Mouse (Mus musculus): ENCODE measurements around the gene Ctla4. TPM values are rescaled to one million over a fixed set of nuclear protein-coding genes. Genes with fewer than 3 reads are reported as not detected.
A peak's percentile ranks its signal among the peaks of the same experiment; 100 is the strongest.

The Ctla4 gene
- polyA plus RNA-seq, 1 experiment from 2014 or later: not detected

DNA sequence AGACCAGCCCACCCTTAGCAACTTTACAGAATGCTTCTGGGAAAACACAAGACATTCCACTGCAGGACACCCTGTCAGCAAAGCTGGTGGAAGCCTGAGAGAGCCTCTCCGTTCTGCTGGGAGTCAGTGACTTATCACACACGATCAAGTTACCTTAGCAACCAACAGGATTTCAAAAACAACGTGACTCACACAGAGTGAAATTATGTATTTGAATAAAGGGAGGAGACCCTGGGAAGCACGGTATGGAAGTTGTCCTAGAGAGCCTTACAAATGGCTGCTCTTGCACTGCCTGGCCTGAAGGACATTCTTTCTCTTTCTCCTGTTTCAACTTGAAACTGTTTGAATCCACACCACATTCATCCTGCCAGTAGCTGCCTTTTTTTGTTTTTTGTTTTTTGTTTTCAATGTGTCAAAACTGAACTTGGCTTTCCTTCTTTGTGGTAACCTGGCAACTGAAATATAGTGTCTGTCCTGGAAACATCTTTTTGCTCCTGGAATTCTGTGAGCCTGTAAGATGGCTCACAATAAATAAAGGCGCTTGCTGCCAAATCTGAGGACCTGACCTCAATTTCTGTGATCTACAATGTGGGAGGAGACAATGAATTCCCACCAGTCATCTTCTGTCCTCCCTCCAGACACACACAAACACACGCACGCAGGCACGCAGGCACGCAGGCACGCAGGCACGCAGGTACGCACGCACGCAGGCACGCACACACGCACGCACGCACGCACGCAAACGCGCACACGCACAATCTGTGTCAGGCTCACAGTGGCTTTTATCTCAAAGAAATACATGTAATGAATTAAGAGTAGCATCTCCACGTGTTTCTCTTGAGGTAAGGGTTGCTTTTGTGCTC, 33.9 kb downstream of the Ctla4 start:
- H3K27me3 ChIP-seq (replicated peaks; ENCODE audit: control insufficient read depth, insufficient read depth, low read length): no peaks in the 10 kb centered on the region
- no peaks in the 10 kb centered on the region for H3K9me3 ChIP-seq (ENCODE audit: control insufficient read depth, low read length)
- H3K36me3 ChIP-seq (ENCODE audit: control insufficient read depth, insufficient read depth, low read length): no peaks in the 10 kb centered on the region
- H3K4me3 ChIP-seq (ENCODE audit: low read depth, low read length): no peak overlapping the region
- 70% methylated on average over 24 of the region's 24 CpGs for WGBS
- no peak overlapping the region for H3K9ac ChIP-seq (ENCODE audit: low read length)
- DNase-seq (ENCODE audit: low spot score) (peak; percentile 51), ATAC-seq (replicated peaks; ENCODE audit: low FRiP score, low TSS enrichment, low read depth) (peak; percentile 23; the same call in 1 of the 2 replicates)
- peak overlapping the region; percentile 19; the same call in 1 of the 2 replicates for H3K27ac ChIP-seq (ENCODE audit: low read depth)
- peaks cover 8% of the 10 kb centered on the region; the same call in 1 of the 2 replicates for H3K4me1 ChIP-seq (replicated peaks; ENCODE audit: control insufficient read depth, insufficient read depth, low read length)
- H3K4me2 ChIP-seq (ENCODE audit: low read length): no peak overlapping the region

DNA sequence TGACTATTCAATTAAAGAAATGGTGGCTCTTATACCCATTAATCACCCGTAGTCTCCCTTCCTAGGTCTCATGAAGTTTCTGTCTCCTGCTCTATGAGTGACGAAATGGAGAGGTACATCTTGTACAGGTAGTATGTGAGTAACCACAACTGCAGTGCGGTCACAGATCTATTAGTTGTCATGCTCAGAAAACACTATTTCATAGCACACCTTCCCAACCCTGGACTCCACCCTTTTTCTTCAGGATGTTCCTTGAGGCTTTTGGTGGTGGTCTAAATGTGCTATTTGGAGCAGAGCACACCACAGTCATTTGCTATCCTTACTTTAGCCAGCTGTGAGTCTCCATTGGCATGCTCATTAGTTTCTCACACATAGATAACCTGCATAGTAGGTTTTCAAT, 42.2 kb downstream of the Ctla4 start:
- Histone ChIP-seq H3K4me3 (ENCODE audit: low read depth, low read length) (no peak overlapping the region), H3K27ac (ENCODE audit: low read depth) (no peak overlapping the region), H3K4me1 (replicated peaks; ENCODE audit: control insufficient read depth, insufficient read depth, low read length) (no peaks in the 10 kb centered on the region), H3K27me3 (replicated peaks; ENCODE audit: control insufficient read depth, insufficient read depth, low read length) (no peaks in the 10 kb centered on the region), H3K9me3 (ENCODE audit: control insufficient read depth, low read length) (no peaks in the 10 kb centered on the region), H3K36me3 (ENCODE audit: control insufficient read depth, insufficient read depth, low read length) (no peaks in the 10 kb centered on the region), H3K9ac (ENCODE audit: low read length) (no peak overlapping the region), H3K4me2 (ENCODE audit: low read length) (no peak overlapping the region)
- DNase-seq (ENCODE audit: low spot score) (no peak), ATAC-seq (replicated peaks; ENCODE audit: low FRiP score, low TSS enrichment, low read depth) (no peak)
- WGBS: 92% methylated on average over 3 of the region's 3 CpGs

DNA sequence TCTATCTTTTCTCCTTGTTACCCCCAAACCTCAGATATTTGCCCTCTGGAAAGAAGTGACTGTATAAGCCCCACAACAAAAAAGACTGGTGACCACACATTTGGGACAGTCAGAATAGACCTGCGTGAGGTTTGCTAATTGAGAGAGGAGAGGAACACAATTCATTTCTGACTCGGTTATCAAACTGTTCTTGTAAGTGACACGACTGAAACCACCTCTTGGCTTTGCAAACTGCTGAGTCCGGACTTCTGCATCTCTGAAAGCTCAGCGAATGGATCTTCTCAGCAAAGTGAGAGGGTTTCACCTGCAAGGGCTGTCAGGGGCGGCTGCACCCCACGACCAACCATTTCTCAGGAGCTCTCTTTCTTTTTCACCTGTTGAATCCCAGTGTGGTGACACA, 43.6 kb downstream of the Ctla4 start:
- Histone ChIP-seq H3K4me2 (ENCODE audit: low read length) (no peak overlapping the region), H3K36me3 (ENCODE audit: control insufficient read depth, insufficient read depth, low read length) (no peaks in the 10 kb centered on the region), H3K4me1 (replicated peaks; ENCODE audit: control insufficient read depth, insufficient read depth, low read length) (no peaks in the 10 kb centered on the region), H3K9me3 (ENCODE audit: control insufficient read depth, low read length) (no peaks in the 10 kb centered on the region), H3K4me3 (ENCODE audit: low read depth, low read length) (no peak overlapping the region), H3K27me3 (replicated peaks; ENCODE audit: control insufficient read depth, insufficient read depth, low read length) (no peaks in the 10 kb centered on the region), H3K27ac (ENCODE audit: low read depth) (no peak overlapping the region), H3K9ac (ENCODE audit: low read length) (no peak overlapping the region)
- 84% methylated on average over 7 of the region's 7 CpGs for WGBS
- no peak for ATAC-seq (replicated peaks; ENCODE audit: low FRiP score, low TSS enrichment, low read depth)
- DNase-seq (ENCODE audit: low spot score): no peak

DNA sequence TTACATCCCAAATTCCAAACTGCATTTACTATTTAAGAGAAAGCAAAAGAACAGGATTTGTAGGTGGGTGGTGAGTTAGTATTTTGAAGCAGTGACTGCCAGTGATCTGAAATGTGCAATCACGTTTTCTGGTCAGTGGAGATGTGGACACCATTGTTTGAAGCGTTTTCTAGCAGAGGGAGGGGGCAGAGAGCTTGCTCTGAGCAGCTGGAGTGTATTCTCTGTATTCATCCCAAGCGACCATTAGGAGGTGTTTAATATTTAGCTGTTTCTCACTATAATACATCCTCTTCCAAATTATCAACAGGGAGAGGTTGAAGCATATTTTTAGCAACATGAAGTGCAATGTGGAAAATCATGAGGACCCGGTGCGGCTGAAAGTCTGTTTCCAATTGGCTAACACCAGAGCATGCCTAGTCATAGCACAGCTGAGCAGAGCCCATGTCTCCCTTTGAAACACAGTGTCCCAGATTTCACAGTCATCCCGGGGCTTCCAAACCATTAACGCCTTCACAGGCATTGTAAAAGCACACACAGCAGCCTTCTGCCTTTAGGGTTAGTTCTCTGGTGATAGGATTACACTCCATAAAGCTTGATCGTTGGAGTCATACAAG, 49.3 kb downstream of the Ctla4 start:
- no peak overlapping the region for H3K4me3 ChIP-seq (ENCODE audit: low read depth, low read length)
- no peaks in the 10 kb centered on the region for H3K4me1 ChIP-seq (replicated peaks; ENCODE audit: control insufficient read depth, insufficient read depth, low read length)
- H3K27ac ChIP-seq (ENCODE audit: low read depth): no peak overlapping the region
- no peaks in the 10 kb centered on the region for H3K27me3 ChIP-seq (replicated peaks; ENCODE audit: control insufficient read depth, insufficient read depth, low read length)
- 51% methylated on average over 8 of the region's 8 CpGs for WGBS
- ATAC-seq (replicated peaks; ENCODE audit: low FRiP score, low TSS enrichment, low read depth): no peak
- no peak overlapping the region for H3K9ac ChIP-seq (ENCODE audit: low read length)
- DNase-seq (ENCODE audit: low spot score): no peak
- H3K4me2 ChIP-seq (ENCODE audit: low read length): no peak overlapping the region
- H3K36me3 ChIP-seq (ENCODE audit: control insufficient read depth, insufficient read depth, low read length): no peaks in the 10 kb centered on the region
- no peaks in the 10 kb centered on the region for H3K9me3 ChIP-seq (ENCODE audit: control insufficient read depth, low read length)

DNA sequence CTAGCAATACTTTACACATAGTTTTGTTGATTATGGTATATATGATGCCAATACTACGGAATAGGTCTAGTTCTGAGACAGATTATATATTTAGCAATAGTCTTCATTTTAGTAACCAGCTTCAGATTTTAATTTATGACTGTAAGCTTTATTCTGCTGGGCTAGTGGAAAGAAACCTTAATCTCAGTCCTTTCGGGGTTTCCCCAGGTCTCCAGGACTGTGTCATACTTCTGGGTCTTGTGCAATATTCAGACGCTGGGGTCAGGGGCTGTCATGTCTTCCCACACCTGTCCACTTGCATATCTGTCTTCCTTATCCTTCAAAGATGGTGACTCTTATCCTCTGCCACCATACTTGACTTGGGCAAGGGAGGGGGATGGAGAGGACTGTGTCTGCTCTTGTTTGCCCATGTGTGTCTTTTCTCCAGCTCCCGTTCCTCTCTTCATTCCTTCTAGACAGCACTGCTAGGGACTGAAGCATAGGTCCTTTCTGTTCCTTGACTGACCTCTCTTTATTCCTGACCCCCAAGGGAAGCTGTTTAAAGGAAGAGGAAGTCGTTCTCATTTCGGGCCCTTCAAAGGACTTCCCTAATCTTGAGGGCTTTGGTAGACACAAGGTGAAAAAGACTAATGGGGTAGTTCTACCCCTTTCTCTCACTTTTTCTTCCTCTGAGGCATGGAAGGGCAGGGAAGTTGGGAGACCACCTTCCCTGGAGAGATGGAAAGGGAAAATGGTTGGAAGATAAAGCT, 50.3 kb downstream of the Ctla4 start:
- no peaks in the 10 kb centered on the region for H3K4me1 ChIP-seq (replicated peaks; ENCODE audit: control insufficient read depth, insufficient read depth, low read length)
- no peak overlapping the region for H3K4me3 ChIP-seq (ENCODE audit: low read depth, low read length)
- H3K9me3 ChIP-seq (ENCODE audit: control insufficient read depth, low read length): no peaks in the 10 kb centered on the region
- no peak overlapping the region for H3K27ac ChIP-seq (ENCODE audit: low read depth)
- no peak overlapping the region for H3K9ac ChIP-seq (ENCODE audit: low read length)
- no peaks in the 10 kb centered on the region for H3K27me3 ChIP-seq (replicated peaks; ENCODE audit: control insufficient read depth, insufficient read depth, low read length)
- no peak for ATAC-seq (replicated peaks; ENCODE audit: low FRiP score, low TSS enrichment, low read depth)
- no peaks in the 10 kb centered on the region for H3K36me3 ChIP-seq (ENCODE audit: control insufficient read depth, insufficient read depth, low read length)
- no peak for DNase-seq (ENCODE audit: low spot score)
- 78% methylated on average over 6 of the region's 6 CpGs for WGBS
- no peak overlapping the region for H3K4me2 ChIP-seq (ENCODE audit: low read length)

DNA sequence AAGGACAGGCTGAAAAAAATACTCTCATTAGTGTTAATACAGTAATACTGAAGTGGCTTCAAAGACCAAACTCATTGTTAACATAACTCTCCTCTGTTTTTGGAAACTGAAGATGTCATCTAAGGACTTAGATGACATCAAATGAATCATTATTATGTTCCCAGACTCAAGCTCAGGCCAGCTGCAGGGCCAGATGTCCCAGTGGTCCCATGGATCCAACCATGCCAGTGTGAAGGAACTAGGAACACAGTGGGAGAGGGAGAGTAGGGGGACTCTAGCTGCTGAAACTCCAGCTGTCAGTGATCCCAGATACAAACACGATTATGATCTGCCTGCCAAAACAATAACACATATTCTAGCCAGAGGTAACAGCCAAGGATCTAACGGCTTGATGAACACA, 51.5 kb downstream of the Ctla4 start:
- no peak overlapping the region for H3K4me3 ChIP-seq (ENCODE audit: low read depth, low read length)
- H3K27me3 ChIP-seq (replicated peaks; ENCODE audit: control insufficient read depth, insufficient read depth, low read length): no peaks in the 10 kb centered on the region
- no peak overlapping the region for H3K27ac ChIP-seq (ENCODE audit: low read depth)
- no peak for ATAC-seq (replicated peaks; ENCODE audit: low FRiP score, low TSS enrichment, low read depth)
- H3K9me3 ChIP-seq (ENCODE audit: control insufficient read depth, low read length): no peaks in the 10 kb centered on the region
- no peak for DNase-seq (ENCODE audit: low spot score)
- WGBS: 60% methylated on average over 2 of the region's 2 CpGs
- H3K9ac ChIP-seq (ENCODE audit: low read length): no peak overlapping the region
- no peaks in the 10 kb centered on the region for H3K36me3 ChIP-seq (ENCODE audit: control insufficient read depth, insufficient read depth, low read length)
- no peak overlapping the region for H3K4me2 ChIP-seq (ENCODE audit: low read length)
- H3K4me1 ChIP-seq (replicated peaks; ENCODE audit: control insufficient read depth, insufficient read depth, low read length): no peaks in the 10 kb centered on the region

DNA sequence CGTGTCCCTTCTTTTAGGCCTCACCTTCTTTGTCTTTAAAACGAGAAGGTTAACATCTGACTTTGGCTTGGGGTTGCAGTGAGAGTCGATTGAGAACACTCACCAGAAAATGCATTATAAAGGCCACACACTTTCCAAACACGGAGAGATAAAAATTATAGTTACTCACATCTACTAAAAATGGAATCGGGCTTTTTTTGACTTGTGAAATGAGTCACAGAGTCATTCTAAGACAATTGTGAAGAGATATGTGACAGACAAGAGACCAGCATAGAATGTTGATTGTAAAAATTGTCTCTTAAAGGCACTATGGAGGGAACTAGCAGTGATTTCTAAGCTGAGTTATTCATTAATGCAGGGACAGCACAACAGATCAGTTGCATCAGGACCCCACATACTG, 52.2 kb downstream of the Ctla4 start:
- Histone ChIP-seq H3K4me2 (ENCODE audit: low read length) (no peak overlapping the region), H3K27ac (ENCODE audit: low read depth) (no peak overlapping the region), H3K36me3 (ENCODE audit: control insufficient read depth, insufficient read depth, low read length) (no peaks in the 10 kb centered on the region), H3K4me3 (ENCODE audit: low read depth, low read length) (no peak overlapping the region), H3K4me1 (replicated peaks; ENCODE audit: control insufficient read depth, insufficient read depth, low read length) (no peaks in the 10 kb centered on the region), H3K27me3 (replicated peaks; ENCODE audit: control insufficient read depth, insufficient read depth, low read length) (no peaks in the 10 kb centered on the region), H3K9me3 (ENCODE audit: control insufficient read depth, low read length) (no peaks in the 10 kb centered on the region), H3K9ac (ENCODE audit: low read length) (no peak overlapping the region)
- 83% methylated on average over 5 of the region's 5 CpGs for WGBS
- no peak for ATAC-seq (replicated peaks; ENCODE audit: low FRiP score, low TSS enrichment, low read depth)
- DNase-seq (ENCODE audit: low spot score): no peak

DNA sequence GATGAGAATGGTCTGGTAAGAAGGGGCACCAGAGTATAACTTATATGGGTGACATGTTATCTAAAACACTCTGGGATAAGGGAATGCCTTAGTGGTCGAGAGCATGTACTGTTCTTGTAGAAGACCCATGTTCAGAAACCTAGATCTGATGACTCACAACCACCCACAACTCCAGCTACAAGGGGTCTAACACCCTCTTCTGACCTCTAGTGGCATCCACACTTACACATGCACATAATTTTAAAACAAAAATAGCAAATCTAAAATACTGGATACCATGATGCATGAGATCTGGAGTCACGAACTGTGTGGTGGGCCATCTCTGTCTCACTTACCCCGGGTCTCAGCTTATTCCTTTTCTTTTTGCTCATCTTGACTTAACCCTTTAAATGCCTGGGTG, 53.2 kb downstream of the Ctla4 start:
- H3K9me3 ChIP-seq (ENCODE audit: control insufficient read depth, low read length): no peaks in the 10 kb centered on the region
- no peak overlapping the region for H3K9ac ChIP-seq (ENCODE audit: low read length)
- no peak for ATAC-seq (replicated peaks; ENCODE audit: low FRiP score, low TSS enrichment, low read depth)
- H3K4me3 ChIP-seq (ENCODE audit: low read depth, low read length): no peak overlapping the region
- no peaks in the 10 kb centered on the region for H3K4me1 ChIP-seq (replicated peaks; ENCODE audit: control insufficient read depth, insufficient read depth, low read length)
- 79% methylated on average over 3 of the region's 3 CpGs for WGBS
- no peak overlapping the region for H3K4me2 ChIP-seq (ENCODE audit: low read length)
- H3K27ac ChIP-seq (ENCODE audit: low read depth): no peak overlapping the region
- H3K36me3 ChIP-seq (ENCODE audit: control insufficient read depth, insufficient read depth, low read length): no peaks in the 10 kb centered on the region
- H3K27me3 ChIP-seq (replicated peaks; ENCODE audit: control insufficient read depth, insufficient read depth, low read length): no peaks in the 10 kb centered on the region
- no peak for DNase-seq (ENCODE audit: low spot score)
